Mouse (Mus musculus) monocyte, adult 59 days (primary cell): ENCODE measurements around the gene Adora1. TPM values are rescaled to one million over a fixed set of nuclear protein-coding genes. Genes with fewer than 3 reads are reported as not detected.

Experiments
- total RNA-seq, 2 experiments: library from RNA; stranded (reverse); gene quantifications; one replicate each; pipeline ENCODE4 v1.2.4; 2023

The Adora1 gene
- total RNA-seq, result not detected

DNA sequence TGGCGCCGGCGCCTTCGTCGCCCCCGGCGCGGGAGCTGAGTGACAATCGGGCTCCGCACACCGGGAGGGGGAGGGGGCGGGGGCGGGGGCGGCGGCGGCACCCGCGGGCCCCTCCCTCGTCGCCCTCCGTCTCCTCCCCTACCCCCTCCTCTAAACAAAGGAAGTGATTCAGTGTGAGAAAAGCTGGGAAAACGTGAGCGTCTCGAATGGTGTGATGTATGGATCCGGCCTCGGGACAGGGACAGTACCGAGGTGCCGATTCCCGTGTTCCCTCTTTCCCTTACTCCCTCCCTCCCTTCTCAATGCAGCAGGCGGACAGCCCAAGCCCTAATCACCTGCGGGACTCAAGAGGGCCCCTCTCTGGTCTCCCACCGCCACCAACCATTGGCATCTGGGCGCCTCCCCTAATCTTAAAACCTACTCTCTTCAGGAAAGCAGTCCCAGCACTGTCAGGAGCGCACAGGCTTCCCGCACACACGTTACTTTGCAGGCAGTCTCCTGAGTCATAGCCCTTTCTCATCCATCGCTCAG lies at the start of gene Adora1:
Gene Adora1 (minus strand): TSS at position 41 of the 531 bp plus-strand sequence.

DNA sequence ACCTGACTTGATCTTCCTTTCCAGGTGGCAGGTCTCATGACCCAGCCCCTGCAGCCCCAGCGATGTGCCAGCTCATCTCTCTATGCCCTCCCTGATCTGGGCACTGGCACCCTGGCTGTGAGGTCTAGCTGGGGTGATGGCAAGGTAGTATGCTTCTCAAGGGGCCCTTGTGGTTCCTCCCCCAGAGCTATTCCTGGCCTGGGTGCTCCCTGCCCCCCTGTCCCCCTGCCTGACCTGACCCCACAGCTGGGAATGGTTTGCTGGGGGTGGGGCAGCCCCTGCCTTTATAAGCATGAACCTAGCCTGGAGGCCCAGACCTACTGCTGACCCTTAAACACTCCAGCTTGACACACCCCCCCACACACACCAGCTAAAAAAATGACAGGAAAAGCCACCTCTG lies 42.1 kb downstream of the Adora1 start, which contains the start of gene Mybph:
Gene Mybph (plus strand): TSS at position 323 of the 400 bp plus-strand sequence.

DNA sequence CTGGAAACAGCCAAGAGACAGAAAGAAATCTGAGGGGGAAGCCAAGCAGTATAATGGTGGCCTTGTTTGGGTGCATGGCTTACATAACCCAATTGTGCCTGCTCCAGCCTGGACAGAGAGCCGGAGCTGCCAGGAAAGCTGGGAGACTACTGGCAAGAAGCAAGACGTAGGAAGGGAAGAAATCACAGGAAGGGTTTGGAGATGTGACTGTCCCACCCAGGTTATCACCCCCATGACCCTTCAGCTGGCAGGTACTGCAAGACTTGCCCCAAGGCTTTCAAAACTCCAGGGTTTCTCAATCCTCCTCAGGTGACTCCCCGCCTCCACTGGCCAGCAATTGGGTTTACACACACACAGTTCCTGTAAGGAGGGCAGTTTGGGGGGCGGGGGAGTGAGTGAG lies 53.2 kb downstream of the Adora1 start, which contains the start of gene Chil1:
Gene Chil1 (plus strand): TSS at position 152 of the 400 bp plus-strand sequence.

Other genes starting within 250 kb of the Adora1 start
- gene Fmod, start 198.2 kb downstream of the Adora1 start, total RNA-seq, result not detected
- 100 to 1,000 TPM; 529 to 618 TPM for gene Btg2, start 156.3 kb downstream of the Adora1 start, total RNA-seq
- gene Chit1, start 124.2 kb downstream of the Adora1 start, total RNA-seq, result not detected
- 10 to 100 TPM; 14.3 to 24.9 TPM for gene Chil1, start 53.3 kb downstream of the Adora1 start, total RNA-seq
- gene Mybph, start 42.0 kb downstream of the Adora1 start, total RNA-seq, result not detected
- not detected for gene Myog, start 54.6 kb upstream of the Adora1 start, total RNA-seq
- gene Ppfia4, start 97.5 kb upstream of the Adora1 start, total RNA-seq, result 10 to 100 TPM; 40.0 to 40.1 TPM
- gene Tmem183a, start 126.5 kb upstream of the Adora1 start, total RNA-seq, result 10 to 100 TPM; 47.6 to 58.3 TPM
- gene 4933406M09Rik, start 150.5 kb upstream of the Adora1 start, total RNA-seq, result not detected
- 10 to 100 TPM; 74.8 to 77.0 TPM for gene Cyb5r1, start 170.1 kb upstream of the Adora1 start, total RNA-seq
- gene Adipor1, start 179.9 kb upstream of the Adora1 start, total RNA-seq, result 100 to 1,000 TPM; 213 to 224 TPM
- gene Klhl12, start 220.1 kb upstream of the Adora1 start, total RNA-seq, result 10 to 100 TPM; 13.2 to 14.6 TPM